Mouse (Mus musculus) olfactory bulb, adult 2 months (tissue): ENCODE measurements around the gene Gtsf1. TPM values are rescaled to one million over a fixed set of nuclear protein-coding genes. Genes with fewer than 3 reads are reported as not detected.
"Not testable (repeated sequence)": the region's sequence is repeated elsewhere in the genome, so short reads cannot be mapped to it uniquely, and the experiment has no call there.

ENCODE experiments used
- H3K27ac ChIP-seq: fragments of 200-500 bp; 2 replicates; pipeline ENCODE4 v1.5.1; 2012; ENCODE audit warnings: low read depth, low read length; ENCODE audit not compliant: insufficient read depth
- H3K4me1 ChIP-seq: fragments of 200-500 bp; 2 replicates; pipeline ENCODE4 v1.6.1; 2012; ENCODE audit warnings: low read length; ENCODE audit not compliant: control insufficient read depth, insufficient read depth
- H3K4me3 ChIP-seq: fragments of 200-500 bp; 2 replicates; pipeline ENCODE4 v1.5.1; 2012; ENCODE audit warnings: mild to moderate bottlenecking, low read depth, low read length, moderate library complexity; ENCODE audit not compliant: insufficient read depth
- CTCF ChIP-seq: fragments of 200-500 bp; IDR thresholded peaks from 2 replicates; pipeline ENCODE4 v1.5.1; 2012; ENCODE audit warnings: low read depth, mild to moderate bottlenecking, low read length, moderate library complexity; ENCODE audit not compliant: insufficient read depth
- POLR2A ChIP-seq: fragments of 200-500 bp; IDR thresholded peaks from 2 replicates; pipeline ENCODE4 v1.6.1; 2012; ENCODE audit warnings: mild to moderate bottlenecking, low read depth, low read length, moderate library complexity; ENCODE audit not compliant: insufficient read depth
- WGBS: fragments of 180-500 bp; shearing (Covaris S2); methylation state at CpG from one replicate; pipeline ENCODE4 v1.1.7; 2018; 5-methylcytosine and 5-hydroxymethylcytosine counted together
- polyA plus RNA-seq: library from polyadenylated mRNA; stranded (reverse); fragments of >200 nt; gene quantifications from 2 replicates; pipeline ENCODE4 v1.2.4, GENCODE M21; 2012; ENCODE audit warnings: low replicate concordance; ENCODE audit not compliant: missing spikeins, insufficient read depth, insufficient read length

Gene Gtsf1
- polyA plus RNA-seq, 1 experiment: not detected

DNA sequence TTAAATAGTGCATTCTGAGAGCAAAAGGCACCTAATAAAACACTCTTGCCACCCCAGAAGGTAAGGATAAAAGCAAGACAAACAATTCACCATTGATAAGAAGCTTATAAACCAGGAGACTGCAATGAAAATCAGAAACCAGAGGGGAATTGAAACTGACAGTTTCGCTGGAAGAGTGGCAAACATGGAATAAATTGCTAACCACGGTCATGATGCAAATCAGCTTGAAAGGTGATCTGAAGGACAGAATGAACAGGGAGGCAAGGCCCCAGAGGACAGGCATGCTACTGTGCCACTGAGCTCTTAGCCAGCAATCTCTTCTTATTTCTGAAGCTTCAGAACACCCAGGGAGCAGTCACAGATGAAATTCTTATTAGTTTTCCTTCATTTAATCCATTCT, 3.3 kb downstream of the Gtsf1 start:
- H3K4me1 ChIP-seq: no peaks in the 10 kb centered on the region
- TF ChIP-seq CTCF (no peak), POLR2A (no peak)
- no peak overlapping the region for H3K27ac ChIP-seq
- 42% methylated on average over 2 of the region's 2 CpGs for WGBS
- no peak overlapping the region for H3K4me3 ChIP-seq

DNA sequence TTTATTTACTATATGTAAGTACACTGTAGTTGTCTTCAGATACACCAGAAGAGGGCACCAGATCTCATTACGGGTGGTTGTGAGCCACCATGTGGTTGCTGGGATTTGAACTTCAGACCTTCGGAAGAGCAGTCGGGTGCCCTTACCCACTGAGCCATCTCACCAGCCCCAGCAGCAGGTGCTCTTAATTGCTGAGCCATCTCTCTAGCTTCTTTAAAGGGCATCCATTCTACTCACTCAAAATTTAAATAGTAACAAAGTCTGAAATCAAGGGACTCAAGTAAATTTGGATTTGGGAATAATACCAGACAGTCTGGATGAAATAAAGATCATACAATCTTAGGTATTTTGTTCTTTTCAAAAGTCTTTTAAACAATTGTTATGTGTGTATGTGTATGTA, 24.7 kb downstream of the Gtsf1 start:
- 89% methylated on average over 3 of the region's 3 CpGs for WGBS
- H3K4me3 ChIP-seq, H3K27ac ChIP-seq, H3K4me1 ChIP-seq: not testable (repeated sequence)

DNA sequence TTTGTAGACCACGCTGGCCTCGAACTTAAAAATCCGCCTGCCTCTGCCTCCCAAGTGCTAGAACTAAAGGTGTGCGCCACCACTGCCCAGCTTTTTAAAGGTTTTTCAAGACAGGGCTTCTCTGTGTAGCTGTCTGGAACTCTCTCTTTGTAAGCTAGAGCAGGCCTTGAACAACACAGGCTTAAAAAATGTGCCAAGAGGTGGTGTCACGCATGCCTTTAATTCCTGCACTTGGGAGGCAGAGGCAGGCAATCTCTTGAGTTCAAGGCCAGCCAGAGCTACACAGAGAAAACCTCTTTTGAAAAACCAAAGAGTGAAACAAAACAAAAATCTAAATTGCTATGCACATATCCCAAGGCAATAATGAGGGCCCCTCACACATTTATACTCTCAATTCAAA, 28.9 kb downstream of the Gtsf1 start:
- Histone ChIP-seq H3K27ac (no peak overlapping the region), H3K4me1 (no peaks in the 10 kb centered on the region), H3K4me3 (no peak overlapping the region)
- WGBS: 93% methylated on average over 5 of the region's 5 CpGs
- TF ChIP-seq POLR2A (no peak), CTCF (no peak)

DNA sequence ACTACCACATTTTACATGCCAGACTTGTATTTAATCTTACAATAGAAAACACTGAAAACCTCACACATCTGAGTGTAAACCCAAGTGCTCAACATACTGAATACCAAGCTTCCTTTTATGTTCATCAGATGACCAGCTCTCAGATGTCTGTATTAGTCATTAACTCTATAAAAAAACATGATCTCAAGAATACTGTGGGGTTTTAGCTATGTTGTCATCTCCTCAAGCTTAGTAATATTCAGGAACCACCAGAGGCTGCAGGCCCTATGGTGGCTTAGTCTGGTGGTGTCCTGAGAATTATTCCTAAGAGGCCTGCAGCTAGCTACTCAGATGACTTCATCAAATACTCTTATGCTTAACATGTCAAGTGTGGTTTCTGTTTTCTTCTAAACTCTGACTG, 36.7 kb downstream of the Gtsf1 start:
- no peaks in the 10 kb centered on the region for H3K4me1 ChIP-seq
- TF ChIP-seq CTCF: no peak
- TF ChIP-seq POLR2A: no peak
- H3K4me3 ChIP-seq: no peak overlapping the region
- no peak overlapping the region for H3K27ac ChIP-seq

DNA sequence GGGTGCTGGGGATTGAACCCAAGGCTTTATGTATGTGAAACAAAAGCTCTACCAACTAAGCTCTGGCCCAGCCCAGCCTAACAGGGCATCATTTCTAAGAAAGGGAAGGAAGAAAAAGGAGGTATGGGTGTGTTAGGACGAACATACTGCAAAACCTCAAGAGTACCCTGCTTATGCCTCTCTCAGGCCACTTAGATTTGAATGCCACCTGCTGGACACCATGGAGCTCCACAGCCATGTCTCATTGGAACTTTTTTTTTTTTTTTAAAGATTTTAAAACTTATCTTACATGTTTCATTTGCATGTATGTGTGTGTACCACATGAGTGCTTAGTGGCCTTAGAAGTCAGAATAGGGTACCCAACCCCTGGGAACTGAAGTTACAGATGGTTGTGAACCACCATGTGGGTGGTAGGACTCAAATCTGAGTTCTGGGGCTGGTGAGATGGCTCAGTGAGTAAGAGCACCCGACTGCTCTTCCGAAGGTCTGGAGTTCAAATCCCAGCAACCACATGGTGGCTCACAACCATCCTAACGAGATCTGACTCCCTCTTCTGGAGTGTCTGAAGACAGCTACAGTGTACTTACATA, 41.6 kb downstream of the Gtsf1 start:
- Histone ChIP-seq H3K4me3 (no peak overlapping the region), H3K27ac (no peak overlapping the region), H3K4me1 (no peaks in the 10 kb centered on the region)
- 66% methylated on average over 4 of the region's 4 CpGs for WGBS
- TF ChIP-seq CTCF (no peak), POLR2A (no peak)

DNA sequence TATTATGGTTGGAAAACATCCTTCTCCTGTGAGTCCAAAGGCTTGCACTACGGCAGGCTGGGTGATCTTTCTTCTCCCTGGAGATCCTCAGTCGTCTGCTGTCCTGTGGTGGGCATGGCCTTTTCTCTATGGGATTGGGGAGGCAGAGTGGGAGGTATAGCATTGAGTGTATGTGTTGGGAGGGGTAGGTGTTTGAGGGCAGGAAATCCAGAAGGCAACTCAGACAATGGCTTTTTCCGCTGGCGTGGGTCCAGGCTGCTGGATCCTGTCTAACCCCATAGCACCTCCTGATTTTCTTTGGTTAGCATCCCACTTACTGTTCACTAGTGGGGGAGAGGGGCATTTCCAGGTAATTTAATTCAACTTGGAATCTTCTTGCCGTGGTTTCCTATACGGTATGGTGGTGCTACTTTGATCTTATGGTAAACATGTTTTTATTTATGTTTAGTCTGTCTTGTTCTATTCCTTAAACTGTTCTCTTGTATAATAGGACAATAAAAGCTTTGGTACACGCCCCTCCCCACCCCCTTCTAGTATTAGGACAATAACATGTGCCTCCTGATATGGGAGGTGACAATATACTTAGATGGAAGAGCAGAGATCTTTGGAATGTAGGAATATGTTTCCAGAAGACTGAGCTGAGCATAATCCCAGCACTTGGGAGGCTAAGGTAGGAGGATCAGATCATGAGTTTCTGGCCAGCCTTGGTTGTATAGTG, 46.3 kb downstream of the Gtsf1 start:
- Histone ChIP-seq H3K4me3 (no peak overlapping the region), H3K4me1 (0 out of 2 replicates have a peak, but pooled peaks cover 3% of the 10 kb centered on the region), H3K27ac (no peak overlapping the region)
- WGBS: 75% methylated on average over 7 of the region's 7 CpGs
- no peak for TF ChIP-seq CTCF
- no peak for TF ChIP-seq POLR2A

DNA sequence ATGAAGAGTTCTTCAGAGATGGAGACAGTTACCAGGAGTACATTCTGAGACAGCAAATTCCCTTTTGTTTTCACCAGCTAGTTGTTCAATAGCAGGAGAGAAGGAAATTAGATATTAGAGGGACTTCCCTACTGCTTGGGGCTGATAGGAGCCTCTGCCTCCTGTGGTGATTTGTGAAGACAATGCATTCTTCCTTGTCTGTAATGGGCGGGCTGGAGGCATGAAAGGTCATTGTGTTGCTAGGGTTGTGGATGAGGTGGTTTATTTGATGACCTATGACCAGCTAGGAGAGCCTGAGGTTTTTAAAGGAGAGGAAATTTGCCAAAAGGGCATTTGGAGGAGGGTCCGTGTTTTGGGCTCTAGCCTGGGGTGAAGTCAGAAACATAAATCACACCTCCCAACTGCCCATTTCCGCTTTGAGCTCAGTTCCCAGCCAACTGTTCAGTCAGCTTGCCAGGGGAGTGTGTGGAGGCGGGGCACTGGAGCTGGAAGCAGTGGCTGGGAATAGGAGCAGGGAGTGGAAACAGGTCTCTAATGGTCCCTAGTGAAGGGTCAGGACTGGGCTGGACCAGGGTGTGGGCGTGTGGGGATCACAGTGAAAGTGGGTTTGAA, 47.4 kb downstream of the Gtsf1 start:
- 39% methylated on average over 5 of the region's 5 CpGs for WGBS
- TF ChIP-seq POLR2A (no peak), CTCF (no peak)
- Histone ChIP-seq H3K4me3 (no peak overlapping the region), H3K27ac (no peak overlapping the region), H3K4me1 (peaks cover 11% of the 10 kb centered on the region; the same call in 1 of the 2 replicates)

DNA sequence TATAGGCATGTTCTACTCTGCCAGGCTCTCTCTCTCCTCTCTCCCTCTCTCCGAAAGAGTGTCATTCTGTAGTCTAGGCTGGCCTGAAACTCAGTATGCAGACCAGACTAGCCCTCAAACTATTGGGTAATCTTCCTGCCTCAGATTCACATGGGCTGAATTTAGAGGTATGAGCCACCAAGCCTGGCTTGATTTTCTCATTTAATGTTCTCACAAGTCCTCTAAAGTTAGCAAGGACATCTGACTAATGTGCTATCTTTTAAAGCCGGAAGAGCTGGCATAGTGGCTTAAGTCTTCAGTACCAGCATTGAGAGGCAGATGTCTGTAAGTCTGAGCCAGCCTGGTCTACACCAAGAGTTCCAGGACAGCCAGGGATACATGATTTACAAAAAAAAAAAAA, 48.2 kb downstream of the Gtsf1 start:
- Histone ChIP-seq H3K4me3 (no peak overlapping the region), H3K27ac (no peak overlapping the region), H3K4me1 (peaks cover 13% of the 10 kb centered on the region; the same call in 1 of the 2 replicates)
- WGBS: 82% methylated on average over 2 of the region's 2 CpGs
- no peak for TF ChIP-seq CTCF

DNA sequence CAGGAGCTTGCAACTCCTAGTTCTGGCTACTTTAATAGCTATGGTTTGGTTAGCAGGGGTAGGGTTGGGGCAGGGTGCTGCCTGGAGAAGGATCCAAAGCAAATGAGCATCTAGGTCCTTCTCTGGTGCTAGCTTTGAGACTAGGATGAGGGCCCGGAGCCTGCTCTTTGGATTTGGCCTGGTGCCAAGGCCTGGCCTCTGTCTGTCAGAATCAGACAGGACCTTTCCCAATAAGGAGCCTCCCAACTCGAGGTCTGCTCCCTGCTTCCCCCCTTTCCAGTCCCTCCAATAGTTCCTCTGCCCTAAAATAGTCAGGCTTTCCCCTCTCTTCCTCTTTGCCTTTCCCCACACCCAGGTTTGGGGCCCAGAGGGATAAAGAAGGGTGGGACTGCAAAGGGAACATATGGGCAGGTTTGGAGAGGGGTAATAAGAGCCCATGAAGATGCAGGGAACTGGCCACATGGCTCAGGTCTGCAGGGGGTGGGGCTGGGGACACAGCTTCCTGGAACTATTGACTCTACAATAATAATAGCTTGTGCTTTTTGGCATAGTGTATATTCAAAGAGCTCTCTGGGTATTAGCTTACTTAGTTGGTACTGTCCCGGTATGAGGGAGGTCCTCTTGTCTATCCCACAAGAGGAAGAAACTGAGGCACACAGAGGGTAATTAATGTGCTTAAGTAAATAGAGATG, 51.5 kb downstream of the Gtsf1 start:
- WGBS: 36% methylated on average over 3 of the region's 3 CpGs
- H3K4me1 ChIP-seq: peaks cover 13% of the 10 kb centered on the region; the same call in 1 of the 2 replicates
- no peak overlapping the region for H3K27ac ChIP-seq
- TF ChIP-seq CTCF (no peak), POLR2A (no peak)
- H3K4me3 ChIP-seq: no peak overlapping the region
